Mouse (Mus musculus) thymus, postnatal 4 days (tissue): ENCODE data around the gene Fuom.

ENCODE experiments used
- DNase-seq: peaks from one replicate; pipeline ENCODE4 v3.0.0; 2021

Fuom gene

DNA sequence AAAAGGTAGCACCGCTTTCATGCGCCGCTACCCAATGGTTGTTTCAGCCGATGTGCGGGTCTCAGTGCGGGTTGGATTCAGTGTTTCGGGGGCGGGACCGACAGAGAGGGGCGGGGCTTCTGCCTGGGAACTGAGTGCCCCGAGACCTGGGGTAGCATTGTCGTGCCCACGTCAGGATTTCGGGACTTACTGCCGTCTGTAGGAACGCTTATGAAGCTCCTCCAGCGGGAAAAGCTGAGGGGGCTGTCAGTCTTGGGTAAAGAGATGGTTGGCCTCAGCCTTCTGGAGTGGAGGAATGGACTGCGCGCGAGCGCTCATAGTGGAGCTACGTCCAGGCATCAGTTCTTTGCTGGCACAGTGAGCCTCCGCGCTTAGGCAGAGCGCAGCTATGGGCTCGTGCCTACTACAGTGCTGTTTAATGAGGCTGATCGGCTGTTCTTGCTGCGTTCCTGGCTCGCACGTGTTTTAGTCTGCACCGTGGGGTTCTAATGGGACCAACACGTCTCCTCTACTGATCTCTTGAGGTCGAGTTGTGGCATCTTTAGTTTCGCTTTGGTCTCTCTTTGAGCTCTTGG lies 53.0 kb downstream of the Fuom start:
- peak; percentile 64 for DNase-seq

DNA sequence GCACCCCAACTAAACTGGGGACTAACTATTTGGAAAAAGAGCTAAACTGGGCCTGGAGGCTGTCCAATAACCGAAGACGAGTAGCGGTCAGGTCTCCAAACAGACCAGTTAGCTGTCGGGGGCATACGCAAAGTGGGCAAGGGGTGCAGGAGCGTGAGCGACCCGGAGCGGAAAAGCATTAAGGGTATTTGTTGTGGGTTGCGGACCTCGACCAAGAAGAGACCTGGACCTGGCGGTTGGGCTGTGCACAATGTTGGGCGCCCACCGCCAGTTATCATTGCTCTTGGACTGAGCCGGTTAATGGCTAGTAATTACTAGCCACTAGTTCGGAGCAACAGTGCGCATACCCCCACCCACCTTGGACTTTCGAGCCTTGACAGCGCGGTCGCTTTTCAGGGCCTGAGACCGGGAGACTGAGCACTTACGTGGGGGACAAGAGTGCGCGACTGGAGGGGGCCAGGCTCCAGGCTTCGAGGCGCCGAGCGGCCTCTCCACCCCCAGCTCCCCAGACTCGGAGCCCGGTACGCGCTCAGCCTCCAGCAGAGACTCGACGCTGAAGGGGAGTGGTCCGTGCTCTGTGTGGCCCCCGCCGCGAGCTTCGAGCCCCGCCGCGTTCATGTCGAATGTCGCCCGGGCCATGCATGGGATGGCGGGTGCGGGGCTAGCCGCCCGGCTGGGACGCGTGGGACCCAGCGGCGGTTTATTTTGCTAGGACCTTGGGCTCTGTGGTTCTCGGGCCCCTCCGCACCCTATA lies 53.7 kb downstream of the Fuom start, which contains the start of gene Msx3:
TSS of gene Msx3 (minus strand) at position 729 of the 754 bp plus-strand sequence.
- DNase-seq = peak; percentile 36

DNA sequence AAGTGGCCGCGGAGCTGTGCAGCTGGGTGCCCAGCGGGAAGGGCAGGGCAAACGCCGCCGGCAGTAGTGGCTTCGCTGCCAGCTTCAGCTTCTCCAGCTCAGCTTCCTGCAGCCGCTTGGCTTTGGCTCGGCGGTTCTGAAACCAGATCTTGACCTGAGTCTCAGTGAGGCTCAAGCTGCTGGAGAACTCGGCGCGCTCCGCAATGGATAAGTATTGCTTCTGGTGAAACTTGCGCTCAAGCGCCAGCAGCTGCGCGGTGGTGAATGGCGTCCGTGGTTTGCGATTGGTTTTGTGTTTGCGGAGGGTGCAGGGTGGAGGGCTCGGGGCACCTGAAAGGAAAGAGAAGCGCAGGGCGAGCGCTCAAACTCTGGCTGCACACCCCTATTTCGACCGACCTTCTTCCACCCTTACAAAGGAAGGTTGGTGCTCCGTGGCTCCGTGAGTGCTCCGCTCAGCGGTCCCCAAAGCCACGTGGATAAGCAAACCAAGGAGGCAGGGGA lies 54.4 kb downstream of the Fuom start:
- peak; percentile 38 for DNase-seq
